Mouse (Mus musculus) cerebellum, adult 9-11 months (tissue): ENCODE data around the gene Apln.

Experiments
- DNase-seq: peaks from one replicate; pipeline ENCODE4 v3.0.0; 2022

Gene Apln

GRCm38 (mm10) chrX:48034144-48035113 lies at the start of gene Apln:
Gene Apln, minus strand, starts transcription at chrX:48034853.
- DNase-seq, result peak; percentile 63

- DNase-seq, result no peak
Measured at GRCm38 (mm10) chrX:48082364-48082763, 47.7 kb upstream of the Apln start.

GRCm38 (mm10) chrX:48076806-48077425 lies 42.3 kb upstream of the Apln start:
- DNase-seq, result peak; percentile 53

GRCm38 (mm10) chrX:48074691-48075090 lies 40.0 kb upstream of the Apln start:
- no peak for DNase-seq

- DNase-seq, result no peak
Measured at GRCm38 (mm10) chrX:48072401-48072800, 37.7 kb upstream of the Apln start.

- DNase-seq, result no peak
Measured at GRCm38 (mm10) chrX:48071961-48072360, 37.3 kb upstream of the Apln start.

GRCm38 (mm10) chrX:48066891-48067290 lies 32.2 kb upstream of the Apln start:
- DNase-seq, result no peak

GRCm38 (mm10) chrX:48064166-48064853 lies 29.7 kb upstream of the Apln start:
- DNase-seq, result no peak

- DNase-seq, result no peak
Measured at GRCm38 (mm10) chrX:48062481-48062880, 27.8 kb upstream of the Apln start.

- DNase-seq, result peak; percentile 65
Measured at GRCm38 (mm10) chrX:48054186-48055015, 19.7 kb upstream of the Apln start.

- DNase-seq, result no peak
Measured at GRCm38 (mm10) chrX:48053743-48054142, 19.1 kb upstream of the Apln start.

- DNase-seq, result no peak
Measured at GRCm38 (mm10) chrX:48046315-48046714, 11.7 kb upstream of the Apln start.

- DNase-seq, result no peak
Measured at GRCm38 (mm10) chrX:48044261-48044660, 9.6 kb upstream of the Apln start.

GRCm38 (mm10) chrX:48042748-48043147 lies 8.1 kb upstream of the Apln start:
- DNase-seq, result no peak

GRCm38 (mm10) chrX:48040379-48040778 lies 5.7 kb upstream of the Apln start:
- no peak for DNase-seq

GRCm38 (mm10) chrX:48033766-48034143 lies 898 bp downstream of the Apln start:
- no peak for DNase-seq

- DNase-seq, result peak; percentile 80
Measured at GRCm38 (mm10) chrX:48033024-48033423, 1.6 kb downstream of the Apln start.

GRCm38 (mm10) chrX:48031866-48032265 lies 2.8 kb downstream of the Apln start:
- DNase-seq, result no peak

GRCm38 (mm10) chrX:48030593-48030992 lies 4.1 kb downstream of the Apln start:
- peak; percentile 56 for DNase-seq

- DNase-seq, result no peak
Measured at GRCm38 (mm10) chrX:48022811-48023210, 11.8 kb downstream of the Apln start.

- DNase-seq, result peak; percentile 80
Measured at GRCm38 (mm10) chrX:48019940-48020339, 14.7 kb downstream of the Apln start.

- no peak for DNase-seq
Measured at GRCm38 (mm10) chrX:48019359-48019758, 15.3 kb downstream of the Apln start.
